Mouse (Mus musculus): ENCODE data around the gene Clns1a. TPM values are rescaled to one million over a fixed set of nuclear protein-coding genes. Genes with fewer than 3 reads are reported as not detected.

Gene Clns1a
- polyA plus RNA-seq, 1 experiment from 2014 or later, result 129 TPM

DNA sequence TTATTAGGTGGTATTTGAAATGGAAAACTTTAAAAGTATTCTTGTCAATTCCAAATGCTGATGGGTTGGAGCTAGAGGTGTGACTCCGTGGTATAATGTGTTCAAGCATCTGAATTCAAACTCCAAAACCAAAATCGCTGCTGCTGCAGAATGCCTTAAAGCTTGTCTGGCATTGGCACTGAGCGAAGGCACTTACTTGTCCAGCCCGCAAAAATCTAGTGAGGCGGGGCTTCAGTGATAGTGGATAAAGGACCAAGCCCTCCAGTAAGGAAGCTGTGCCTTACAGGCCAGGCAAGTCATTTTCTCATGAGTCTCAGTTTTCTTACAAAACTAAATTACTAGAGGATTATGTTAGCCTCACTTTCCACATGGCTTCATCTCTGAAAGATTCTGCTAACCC is 11.4 kb downstream of the Clns1a start:
- H3K4me2 ChIP-seq, result no peak overlapping the region
- 65% methylated on average over 5 of the region's 5 CpGs for WGBS (ENCODE audit: insufficient replicate concordance)
- H3K27me3 ChIP-seq (replicated peaks), result no peaks in the 10 kb centered on the region

DNA sequence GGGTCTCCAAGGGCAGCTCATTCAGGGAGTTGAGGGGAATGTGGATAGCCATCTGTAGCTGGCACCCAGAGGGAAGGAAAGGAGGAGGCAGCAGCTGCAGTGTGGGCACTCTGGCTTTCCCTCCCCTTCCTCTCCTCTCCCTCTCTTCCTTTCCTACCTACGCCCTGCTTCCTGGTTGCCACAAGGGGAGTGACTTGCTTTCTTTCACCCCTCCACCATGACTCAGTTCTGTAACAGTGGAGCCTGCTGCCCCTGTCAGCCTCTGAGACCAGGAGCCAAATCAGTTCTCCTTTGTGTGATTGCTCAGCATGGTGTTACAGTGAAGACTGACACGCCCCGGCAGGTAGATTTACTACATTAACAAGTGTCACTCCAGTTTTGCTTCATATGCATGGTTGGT is 12.8 kb downstream of the Clns1a start:
- ATAC-seq, result no peak
- no peak overlapping the region for H3K9ac ChIP-seq
- no peaks in the 10 kb centered on the region for H3K9me3 ChIP-seq (replicated peaks)
- no peaks in the 10 kb centered on the region for H3K27me3 ChIP-seq (replicated peaks)
- 71% methylated on average over 3 of the region's 3 CpGs for WGBS (ENCODE audit: insufficient replicate concordance)
- no peak overlapping the region for H3K4me2 ChIP-seq
- peaks cover 52% of the 10 kb centered on the region for H3K36me3 ChIP-seq
- no peak overlapping the region for H3K4me3 ChIP-seq
- H3K4me1 ChIP-seq, result peaks cover 12% of the 10 kb centered on the region; the same call in 1 of the 2 replicates
- H3K27ac ChIP-seq, result no peak overlapping the region

More for the DNA sequence above, 11.4 kb downstream of the Clns1a start:
- no peaks in the 10 kb centered on the region for H3K9me3 ChIP-seq (replicated peaks)
- no peak overlapping the region for H3K27ac ChIP-seq
- peaks cover 12% of the 10 kb centered on the region; the same call in 1 of the 2 replicates for H3K4me1 ChIP-seq
- H3K4me3 ChIP-seq, result no peak overlapping the region
- no peak overlapping the region for H3K9ac ChIP-seq
- peaks cover 42% of the 10 kb centered on the region for H3K36me3 ChIP-seq
- ATAC-seq, result no peak

DNA sequence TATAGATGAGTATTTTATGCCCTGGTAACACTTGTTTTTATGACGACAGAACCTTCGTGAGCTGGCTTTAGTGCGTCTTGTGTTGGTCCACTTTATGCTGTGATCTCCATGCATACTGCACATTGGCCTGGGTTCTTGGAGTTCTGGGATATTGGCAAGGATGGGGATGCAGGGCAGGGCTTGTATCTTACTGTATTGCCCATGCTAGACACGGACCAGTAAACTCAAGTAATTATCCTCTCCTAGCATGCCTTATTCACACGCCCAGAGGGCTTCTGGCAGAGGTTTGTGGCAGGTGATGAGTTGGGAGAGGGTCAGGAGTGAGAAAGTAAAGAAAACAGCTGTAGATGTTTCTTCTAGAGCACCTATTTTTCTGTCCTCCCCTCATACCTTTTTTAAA is 18.2 kb downstream of the Clns1a start:
- H3K4me1 ChIP-seq, result no peaks in the 10 kb centered on the region
- no peaks in the 10 kb centered on the region for H3K9me3 ChIP-seq (replicated peaks)
- peaks cover 80% of the 10 kb centered on the region for H3K36me3 ChIP-seq
- no peak overlapping the region for H3K4me2 ChIP-seq
- WGBS (ENCODE audit: insufficient replicate concordance), result 90% methylated on average over 5 of the region's 5 CpGs
- H3K4me3 ChIP-seq, result no peak overlapping the region
- no peak overlapping the region for H3K9ac ChIP-seq
- H3K27ac ChIP-seq, result no peak overlapping the region
- no peak for ATAC-seq
- no peaks in the 10 kb centered on the region for H3K27me3 ChIP-seq (replicated peaks)

DNA sequence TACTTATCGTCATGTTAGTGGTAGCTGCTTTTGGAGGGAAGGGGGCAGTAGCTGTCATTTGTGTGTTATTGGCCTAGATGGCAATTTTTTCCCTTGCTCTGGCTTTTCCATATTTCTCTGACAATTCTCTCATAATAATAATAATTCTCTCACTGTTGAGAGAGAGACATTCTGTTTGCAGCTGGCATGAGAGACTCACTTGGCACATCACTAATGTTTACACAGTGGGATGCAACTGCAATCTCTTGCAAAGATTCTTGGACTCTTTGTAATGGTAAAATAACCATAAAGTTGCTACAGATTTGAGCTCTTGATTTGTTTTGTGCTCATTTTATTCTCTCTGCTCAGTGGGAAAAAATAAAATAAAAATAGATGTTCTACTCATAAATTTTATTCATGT is 20.9 kb downstream of the Clns1a start:
- Histone ChIP-seq H3K36me3 (peaks cover 85% of the 10 kb centered on the region), H3K27ac (no peak overlapping the region), H3K4me2 (no peak overlapping the region), H3K9ac (no peak overlapping the region), H3K4me1 (no peaks in the 10 kb centered on the region), H3K9me3 (replicated peaks) (no peaks in the 10 kb centered on the region), H3K27me3 (replicated peaks) (no peaks in the 10 kb centered on the region), H3K4me3 (no peak overlapping the region)
- ATAC-seq, result no peak
- 84% methylated on average over 1 of the region's 1 CpGs for WGBS (ENCODE audit: insufficient replicate concordance)

DNA sequence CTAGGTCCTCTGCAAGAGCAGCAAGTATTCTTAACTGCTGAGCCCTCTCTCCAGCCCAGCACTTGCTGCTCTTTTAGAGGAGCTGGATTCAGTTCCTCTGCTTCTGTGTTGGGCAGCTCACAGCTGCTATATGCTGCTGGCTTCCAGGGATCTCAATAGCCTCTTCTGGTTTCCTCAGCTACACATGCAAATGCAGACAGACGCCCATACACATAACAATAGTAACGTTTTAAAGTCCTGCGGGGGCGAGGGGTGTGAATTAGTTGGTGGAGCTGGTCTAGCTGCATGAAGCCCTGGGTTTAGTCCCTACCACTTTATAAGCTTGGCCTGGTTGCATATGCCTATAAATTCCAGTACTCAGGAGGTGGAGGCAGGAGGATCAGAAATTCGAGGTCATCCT is 22.6 kb downstream of the Clns1a start:
- Histone ChIP-seq H3K27ac (no peak overlapping the region), H3K9ac (no peak overlapping the region), H3K27me3 (replicated peaks) (no peaks in the 10 kb centered on the region), H3K4me2 (no peak overlapping the region), H3K9me3 (replicated peaks) (no peaks in the 10 kb centered on the region), H3K36me3 (peaks cover 85% of the 10 kb centered on the region), H3K4me3 (no peak overlapping the region), H3K4me1 (peaks cover 6% of the 10 kb centered on the region)
- 82% methylated on average over 5 of the region's 5 CpGs for WGBS (ENCODE audit: insufficient replicate concordance)
- no peak for ATAC-seq

DNA sequence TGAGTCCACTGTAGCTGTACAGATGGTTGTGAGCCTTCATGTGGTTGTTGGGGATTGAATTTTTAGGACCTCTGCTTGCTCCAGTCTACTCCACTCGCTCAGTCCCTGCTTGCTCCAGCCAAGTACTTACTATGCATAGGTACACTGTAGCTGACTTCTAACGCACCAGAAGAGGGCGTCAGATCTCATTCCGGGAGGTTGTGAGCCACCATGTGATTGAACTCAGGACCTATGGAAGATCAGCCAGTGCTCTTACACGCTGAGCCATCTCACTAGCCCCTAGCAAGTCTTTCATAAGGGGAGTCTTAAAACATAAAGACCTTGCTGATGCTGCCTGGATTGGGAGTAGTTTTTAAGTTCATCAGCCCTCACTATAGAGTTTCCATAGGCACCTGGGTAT is 23.7 kb downstream of the Clns1a start:
- H3K9ac ChIP-seq, result no peak overlapping the region
- WGBS (ENCODE audit: insufficient replicate concordance), result 77% methylated on average over 5 of the region's 5 CpGs
- no peak overlapping the region for H3K27ac ChIP-seq
- no peaks in the 10 kb centered on the region for H3K9me3 ChIP-seq (replicated peaks)
- no peak overlapping the region for H3K4me3 ChIP-seq
- H3K36me3 ChIP-seq, result peaks cover 79% of the 10 kb centered on the region
- no peaks in the 10 kb centered on the region for H3K27me3 ChIP-seq (replicated peaks)
- peaks cover 9% of the 10 kb centered on the region for H3K4me1 ChIP-seq
- no peak overlapping the region for H3K4me2 ChIP-seq
- no peak for ATAC-seq

DNA sequence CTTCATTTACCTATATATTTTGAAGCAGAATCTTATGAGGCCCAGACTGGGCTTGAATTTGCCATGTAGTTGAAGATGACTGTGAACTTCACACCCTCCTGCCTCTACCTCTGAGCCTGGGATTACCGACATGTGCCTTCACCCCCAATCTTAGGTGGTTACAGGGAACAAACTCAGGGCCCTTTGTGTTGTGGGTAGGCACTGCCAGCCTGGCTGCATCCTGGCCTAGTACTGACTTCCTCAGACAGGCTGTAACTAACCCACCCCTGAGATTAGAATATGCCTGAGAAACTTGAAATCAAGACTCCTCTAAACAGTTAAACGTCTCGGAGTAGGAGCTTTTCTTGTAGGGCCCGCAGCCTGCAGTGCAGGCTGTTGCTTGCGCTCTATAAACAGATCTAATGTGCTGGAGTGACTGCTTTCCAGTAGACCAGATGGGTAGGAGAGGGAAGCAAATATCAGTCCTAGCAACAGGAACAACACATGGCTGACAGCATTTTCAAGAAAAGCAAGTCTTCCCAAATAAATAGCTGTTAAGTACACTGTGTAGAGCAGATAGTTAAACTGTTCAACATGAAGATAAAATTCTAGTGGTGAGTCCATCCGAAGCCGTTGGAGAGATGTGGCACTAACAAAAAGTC is 26.0 kb downstream of the Clns1a start:
- no peak overlapping the region for H3K4me3 ChIP-seq
- no peak overlapping the region for H3K9ac ChIP-seq
- peaks cover 9% of the 10 kb centered on the region for H3K4me1 ChIP-seq
- no peak overlapping the region for H3K4me2 ChIP-seq
- no peaks in the 10 kb centered on the region for H3K9me3 ChIP-seq (replicated peaks)
- no peaks in the 10 kb centered on the region for H3K27me3 ChIP-seq (replicated peaks)
- 82% methylated on average over 7 of the region's 7 CpGs for WGBS (ENCODE audit: insufficient replicate concordance)
- H3K36me3 ChIP-seq, result peaks cover 77% of the 10 kb centered on the region
- H3K27ac ChIP-seq, result no peak overlapping the region
- no peak for ATAC-seq

DNA sequence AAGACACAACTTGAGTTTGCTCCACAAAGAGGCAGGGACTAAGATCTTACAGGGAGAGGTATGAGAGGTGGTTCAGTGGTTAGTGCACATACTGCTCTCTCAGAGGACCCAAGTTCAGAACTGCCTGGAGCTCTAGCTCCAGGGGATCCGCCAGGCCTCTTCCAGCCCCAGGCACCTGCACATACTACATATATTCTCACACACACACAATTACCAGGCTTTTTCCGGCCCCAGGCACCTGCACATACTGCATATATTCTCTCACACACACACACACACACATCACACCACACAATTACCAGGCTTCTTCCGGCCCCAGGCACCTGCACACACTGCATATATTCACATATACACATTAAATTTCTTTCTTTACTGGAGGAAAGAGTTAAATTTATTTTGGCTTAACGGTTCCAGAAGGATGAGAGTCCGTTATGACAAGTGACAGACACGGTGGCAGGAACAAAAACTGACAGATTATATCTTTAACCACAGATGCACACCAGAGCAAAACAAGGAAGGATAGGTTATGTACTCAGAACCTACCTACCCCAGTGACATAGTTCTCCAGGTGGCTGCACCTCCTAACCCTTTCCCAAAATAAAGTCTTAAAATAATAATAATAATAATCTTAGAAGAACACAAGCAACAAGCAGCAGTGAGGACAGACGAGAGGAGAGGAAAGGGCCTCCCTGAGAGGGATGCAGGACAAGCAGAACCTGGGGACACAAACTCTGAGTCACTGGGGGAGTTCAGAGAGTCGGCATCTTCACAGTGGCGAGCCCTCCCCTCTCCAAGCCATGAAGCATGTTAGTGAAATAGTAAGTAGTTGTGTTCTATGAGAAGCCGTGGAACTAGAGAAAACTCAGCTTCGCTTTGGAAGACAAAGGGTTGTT is 27.5 kb downstream of the Clns1a start:
- Histone ChIP-seq H3K9ac (no peak overlapping the region), H3K4me3 (no peak overlapping the region), H3K4me2 (no peak overlapping the region), H3K9me3 (replicated peaks) (no peaks in the 10 kb centered on the region), H3K4me1 (peaks cover 9% of the 10 kb centered on the region), H3K36me3 (peaks cover 73% of the 10 kb centered on the region), H3K27ac (no peak overlapping the region), H3K27me3 (replicated peaks) (no peaks in the 10 kb centered on the region)
- 65% methylated on average over 11 of the region's 11 CpGs for WGBS (ENCODE audit: insufficient replicate concordance)
- ATAC-seq, result no peak

DNA sequence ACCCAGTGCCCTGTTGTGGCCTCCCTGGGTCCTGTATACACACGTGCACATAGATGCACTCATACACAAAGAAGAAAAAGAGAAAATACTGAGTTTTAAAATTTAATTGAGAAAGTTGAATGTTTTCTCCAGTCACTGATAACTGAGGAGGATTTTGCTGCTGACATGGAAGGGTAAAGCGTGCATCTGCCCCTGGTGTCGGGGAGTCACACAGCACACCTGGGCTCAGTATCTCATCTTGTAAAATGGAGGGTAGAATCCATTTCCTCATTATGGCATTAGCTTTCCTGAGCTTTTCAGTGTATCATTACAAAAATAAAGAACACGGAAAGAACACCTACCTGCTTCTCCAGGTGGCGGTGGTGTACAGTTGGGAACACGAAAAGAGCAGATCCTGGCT is 29.0 kb downstream of the Clns1a start:
- Histone ChIP-seq H3K9ac (no peak overlapping the region), H3K4me3 (no peak overlapping the region), H3K36me3 (peaks cover 64% of the 10 kb centered on the region), H3K4me1 (peaks cover 12% of the 10 kb centered on the region), H3K27ac (no peak overlapping the region), H3K4me2 (no peak overlapping the region), H3K27me3 (replicated peaks) (no peaks in the 10 kb centered on the region), H3K9me3 (replicated peaks) (no peaks in the 10 kb centered on the region)
- WGBS (ENCODE audit: insufficient replicate concordance), result 92% methylated on average over 6 of the region's 6 CpGs
- ATAC-seq, result no peak

DNA sequence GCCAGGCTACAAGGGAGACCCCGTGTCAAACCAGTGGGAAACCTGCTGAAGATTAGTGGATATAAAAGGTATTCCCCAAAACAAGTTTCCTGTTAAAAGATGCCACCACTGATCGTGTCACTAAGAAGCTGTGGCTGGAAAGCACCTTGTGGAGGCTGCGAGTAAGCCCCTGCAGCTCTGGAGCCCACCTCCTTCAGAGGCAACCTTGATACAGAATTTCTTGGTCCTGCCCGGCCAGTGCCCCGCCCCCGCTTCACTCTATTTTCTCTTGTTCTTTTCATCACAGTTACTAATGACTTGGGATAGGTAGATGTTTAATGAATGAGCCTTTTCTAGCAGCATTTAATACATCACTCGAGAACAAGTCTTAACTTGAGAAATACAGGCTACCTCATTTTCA is 29.6 kb downstream of the Clns1a start:
- ATAC-seq, result no peak
- H3K27ac ChIP-seq, result no peak overlapping the region
- no peak overlapping the region for H3K4me2 ChIP-seq
- peaks cover 18% of the 10 kb centered on the region for H3K4me1 ChIP-seq
- H3K27me3 ChIP-seq (replicated peaks), result no peaks in the 10 kb centered on the region
- 76% methylated on average over 7 of the region's 7 CpGs for whole genome bisulfite sequencing (ENCODE audit: insufficient replicate concordance)
- H3K9ac ChIP-seq, result no peak overlapping the region
- H3K36me3 ChIP-seq, result peaks cover 62% of the 10 kb centered on the region
- H3K9me3 ChIP-seq (replicated peaks), result no peaks in the 10 kb centered on the region
- H3K4me3 ChIP-seq, result no peak overlapping the region

DNA sequence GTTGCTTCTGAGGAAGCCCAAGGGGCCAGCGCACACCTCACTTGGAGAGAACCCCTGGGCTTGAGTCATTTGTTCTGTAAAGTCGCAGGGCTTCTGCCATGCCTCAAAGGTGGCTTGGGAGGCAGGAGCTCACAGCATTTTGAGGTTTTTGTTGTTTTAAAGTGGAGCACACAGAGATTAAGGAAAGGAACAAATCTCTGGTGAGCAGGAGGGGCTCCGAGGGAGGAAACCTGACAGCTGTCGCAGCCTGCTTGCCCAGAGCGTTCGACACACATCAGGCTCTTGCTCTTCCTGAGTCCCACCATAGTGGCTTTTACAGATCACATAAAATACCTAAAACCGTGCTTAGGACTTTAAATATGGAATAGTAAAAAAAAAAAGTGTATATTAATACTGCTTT is 30.3 kb downstream of the Clns1a start:
- peaks cover 62% of the 10 kb centered on the region for H3K36me3 ChIP-seq
- 80% methylated on average over 7 of the region's 7 CpGs for WGBS (ENCODE audit: insufficient replicate concordance)
- H3K27me3 ChIP-seq (replicated peaks), result no peaks in the 10 kb centered on the region
- H3K27ac ChIP-seq, result no peak overlapping the region
- H3K4me2 ChIP-seq, result no peak overlapping the region
- no peak for ATAC-seq
- no peak overlapping the region for H3K9ac ChIP-seq
- no peaks in the 10 kb centered on the region for H3K9me3 ChIP-seq (replicated peaks)
- H3K4me1 ChIP-seq, result peaks cover 25% of the 10 kb centered on the region
- no peak overlapping the region for H3K4me3 ChIP-seq
